Mouse (Mus musculus) kidney, adult 2 months (tissue): ENCODE data around the gene Lgr4.

Experiments used
- CTCF ChIP-seq: fragments of 200-500 bp; conservative IDR thresholded peaks from 2 replicates; pipeline ENCODE4 v1.5.1; 2011; ENCODE audit warnings: low read depth, mild to moderate bottlenecking, control low read depth, low read length, moderate library complexity, mixed read lengths; ENCODE audit not compliant: insufficient read depth, insufficient read length
- POLR2A ChIP-seq: fragments of 200-500 bp; IDR thresholded peaks from one replicate; pipeline ENCODE4 v1.6.1; 2011; ENCODE audit warnings: low read depth, low read length, control low read depth

DNA sequence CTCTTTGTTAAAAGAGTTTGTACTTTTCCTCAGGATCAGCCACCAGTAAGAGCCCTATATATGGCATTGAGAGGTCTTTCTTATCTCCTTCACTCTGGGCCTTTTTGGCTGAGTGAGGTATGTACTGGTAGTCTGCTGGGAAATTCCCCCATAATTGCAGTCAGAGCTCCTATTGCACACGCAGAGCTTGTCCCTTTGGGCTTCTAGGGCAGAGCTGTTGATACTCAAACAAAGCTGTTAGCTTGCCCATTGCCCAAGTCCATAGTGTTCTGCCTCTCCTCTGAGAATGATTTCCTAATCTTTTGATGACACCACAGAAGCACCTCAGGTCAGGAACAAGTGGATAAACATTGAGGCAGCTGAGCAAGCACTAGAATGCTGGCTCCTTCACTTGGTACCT is 67.5 kb downstream of the Lgr4 start:
- TF ChIP-seq POLR2A (no peak), CTCF (no peak)
